Mouse (Mus musculus) ZHBTc4 (cell line): ENCODE measurements around the gene Aknad1.

Source experiments
- DNase-seq: peaks from one replicate; pipeline ENCODE4 v3.0.0-alpha.2; 2011; ENCODE audit warnings: low read depth, low spot score

Aknad1 gene

DNA sequence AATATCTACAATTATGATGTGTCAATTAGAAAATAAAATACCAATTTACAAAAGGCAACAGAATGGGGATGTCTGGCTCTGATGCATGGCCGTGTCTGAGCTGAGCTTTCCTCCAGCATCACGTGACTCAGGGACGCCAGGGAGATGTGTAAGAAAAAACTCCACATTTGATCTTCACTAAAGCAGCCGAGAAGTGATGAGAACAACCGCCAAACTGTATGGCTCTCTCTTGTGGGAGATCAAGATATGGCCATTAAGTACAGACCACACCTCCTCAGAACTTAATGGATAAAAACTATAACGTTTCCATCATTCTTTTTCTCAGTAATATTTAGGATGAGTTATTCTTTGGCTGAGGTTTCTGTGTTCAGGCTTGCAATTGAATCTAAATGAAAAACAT is 11.6 kb downstream of the Aknad1 start:
- DNase-seq, result no peak

DNA sequence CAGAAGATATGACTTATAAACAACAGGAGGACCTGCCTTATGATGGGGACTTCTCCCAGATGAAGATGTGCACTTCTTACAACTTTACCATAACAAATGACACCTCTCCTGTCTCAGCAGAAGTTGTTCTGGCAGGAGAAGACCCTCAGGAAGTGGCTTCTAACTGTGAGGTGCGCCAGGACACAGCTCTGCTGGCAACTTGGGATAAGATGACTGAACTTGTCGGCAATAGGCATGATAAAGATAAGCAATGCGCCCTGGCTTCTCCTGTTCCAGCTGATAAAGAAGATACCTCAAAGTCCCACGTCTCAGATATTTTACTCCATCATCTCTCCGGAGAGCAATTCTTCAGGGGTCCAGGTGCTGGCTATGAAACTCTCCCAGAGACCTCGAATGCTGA is 12.2 kb downstream of the Aknad1 start:
- DNase-seq, result no peak

DNA sequence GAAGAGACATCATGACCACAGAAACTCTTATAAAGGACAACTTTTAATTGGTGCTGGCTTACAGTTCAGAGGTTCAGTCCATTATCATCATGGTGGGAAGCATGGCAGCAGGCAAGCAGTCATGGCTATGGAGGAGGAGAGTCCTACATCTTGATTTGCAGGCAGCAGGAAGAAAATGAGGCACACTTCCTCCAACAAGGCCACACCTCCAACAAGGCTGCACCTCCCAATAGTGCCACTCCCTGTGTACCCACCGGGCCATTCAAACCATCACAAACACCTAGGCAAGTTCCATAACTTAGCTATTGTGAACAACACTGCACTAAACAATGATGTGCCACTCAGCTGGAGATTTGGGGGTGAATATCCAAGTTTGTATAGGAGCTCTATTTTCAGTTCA is 15.1 kb downstream of the Aknad1 start:
- no peak for DNase-seq

DNA sequence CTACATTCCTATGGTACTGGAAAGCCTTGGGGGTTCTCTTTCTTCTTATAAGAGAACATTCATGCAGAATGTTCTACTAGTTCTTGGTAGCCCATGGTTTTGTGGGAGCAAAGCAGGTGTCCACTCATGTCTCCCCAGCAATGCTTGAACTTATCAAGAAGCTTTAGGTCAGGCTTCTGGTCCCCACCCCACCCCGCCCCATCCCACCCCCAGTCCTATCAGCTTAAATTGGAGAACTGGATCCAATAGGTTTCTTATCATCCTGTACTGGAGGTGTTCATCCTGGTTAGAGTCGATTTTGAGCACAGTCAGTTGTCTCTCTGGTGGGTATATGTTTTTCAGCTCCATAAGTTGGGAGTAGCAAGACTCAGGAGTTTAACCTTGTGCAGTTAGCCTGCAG is 16.1 kb downstream of the Aknad1 start:
- no peak for DNase-seq

DNA sequence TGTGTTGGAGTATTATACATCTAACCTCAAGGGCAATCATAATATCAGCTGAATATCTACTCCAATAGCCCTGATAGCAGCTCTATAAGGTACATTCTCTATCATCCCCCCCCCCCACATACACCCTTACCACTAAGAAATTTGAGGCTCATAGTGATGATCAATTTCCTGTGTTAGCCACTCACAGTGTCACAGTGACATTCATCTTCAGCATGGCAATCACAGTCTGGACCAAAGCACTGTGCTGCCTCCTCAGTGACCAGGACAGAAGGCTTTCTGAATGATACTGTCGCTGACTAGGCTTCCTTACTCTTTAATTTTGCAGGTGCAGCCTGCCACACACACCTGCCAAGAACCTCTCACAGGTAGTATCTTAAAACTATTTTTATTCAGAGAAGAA is 16.7 kb downstream of the Aknad1 start:
- no peak for DNase-seq

DNA sequence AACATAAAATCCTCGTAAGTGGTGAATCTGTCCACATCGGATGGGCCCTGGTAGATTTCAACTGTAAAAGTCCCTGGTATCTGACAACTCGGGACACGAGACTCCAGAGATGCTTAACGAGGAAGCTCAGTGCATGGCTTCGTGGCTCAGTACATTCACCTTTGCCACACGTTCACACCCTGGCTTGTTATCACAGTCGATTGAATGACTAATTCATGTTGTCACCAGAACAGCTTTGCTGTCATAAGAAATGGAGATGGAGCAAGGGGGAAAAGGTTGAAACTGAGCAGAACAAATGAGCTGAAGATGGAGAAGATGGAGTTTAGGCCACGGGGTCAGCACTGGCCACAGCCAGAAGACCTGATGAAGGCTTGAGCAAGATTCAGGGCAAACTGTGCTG is 18.1 kb downstream of the Aknad1 start:
- no peak for DNase-seq

DNA sequence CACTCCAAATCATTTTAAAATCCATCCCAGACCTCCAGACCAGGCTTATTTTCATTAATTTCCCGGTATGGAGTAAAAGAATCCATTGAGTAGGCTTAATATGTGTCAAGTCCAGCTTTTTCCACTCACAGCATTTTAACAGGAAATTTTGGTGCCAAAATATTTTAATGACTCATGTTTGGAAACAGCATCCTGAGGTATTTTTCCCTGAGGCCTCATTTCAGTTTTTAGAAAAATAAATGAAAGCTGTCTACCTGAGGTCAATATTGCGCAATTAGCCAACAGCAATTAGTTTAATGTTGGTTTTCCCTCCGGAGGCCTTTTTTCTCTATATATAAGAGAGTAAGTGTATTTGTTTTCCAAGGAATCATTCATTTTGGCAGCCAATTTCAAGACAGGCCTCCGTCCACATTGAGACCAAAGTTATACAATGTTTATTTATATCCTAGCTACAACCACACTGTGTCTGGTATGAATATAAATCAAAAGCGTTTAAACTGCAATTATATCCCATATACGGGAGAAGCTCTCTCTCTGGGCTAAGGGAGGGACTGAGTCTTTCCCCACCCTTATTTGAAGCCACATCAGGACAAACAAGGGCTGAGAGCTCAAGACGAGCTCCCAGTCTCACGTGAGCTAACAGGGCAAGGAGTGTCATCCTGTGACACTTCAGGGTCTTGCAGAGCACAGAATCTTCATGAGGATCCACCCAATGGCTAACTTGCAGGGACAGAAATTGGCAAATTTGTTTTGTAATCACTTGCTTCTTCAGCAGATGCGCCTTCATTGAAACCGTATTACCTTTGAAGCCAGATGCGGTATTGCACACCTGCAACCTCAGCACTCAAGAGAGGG is 20.3 kb downstream of the Aknad1 start:
- DNase-seq, result no peak

DNA sequence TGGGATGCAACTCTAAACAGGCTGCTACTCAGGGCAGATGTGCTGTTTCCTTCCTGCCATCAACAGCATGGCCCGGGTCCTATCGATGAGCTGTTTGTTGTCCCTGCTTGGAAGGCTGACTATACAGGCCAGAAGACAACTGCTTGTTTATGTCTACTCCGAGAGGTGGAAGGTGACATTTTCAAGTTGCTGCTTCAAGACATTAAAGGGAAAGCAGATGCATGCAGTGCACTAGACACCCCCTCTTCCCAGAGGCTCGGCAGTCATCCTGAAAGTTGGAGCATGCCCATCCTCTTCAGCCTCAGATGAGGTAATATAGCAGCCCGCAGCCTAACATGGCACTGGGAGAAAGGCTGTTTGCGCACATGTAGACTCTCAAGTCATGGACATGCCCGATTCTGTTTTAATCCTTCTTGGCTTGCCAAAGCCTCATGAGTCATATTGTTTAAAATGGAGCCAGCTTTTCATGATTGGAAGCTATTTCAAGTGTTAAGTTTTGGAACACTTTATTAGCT is 23.2 kb downstream of the Aknad1 start:
- DNase-seq, result no peak

DNA sequence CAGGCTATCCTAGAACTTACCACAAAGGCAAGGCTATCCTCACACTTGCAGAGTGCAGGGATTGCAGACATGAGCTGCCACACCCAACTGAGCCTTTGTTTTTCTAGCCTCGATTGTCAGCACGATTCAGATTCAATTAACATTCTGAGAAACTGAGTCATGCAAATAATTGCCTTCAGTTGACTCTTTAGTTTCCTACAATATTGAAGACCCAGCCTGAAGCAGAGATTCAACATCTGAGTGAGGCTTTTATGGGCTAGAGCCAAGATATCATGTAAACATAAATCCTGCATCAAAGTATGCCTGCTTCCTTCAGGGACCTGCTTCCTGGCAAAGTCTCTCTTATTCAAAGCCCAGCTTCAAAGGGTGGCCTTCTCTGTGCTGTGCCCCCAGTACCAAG is 24.2 kb downstream of the Aknad1 start:
- no peak for DNase-seq

DNA sequence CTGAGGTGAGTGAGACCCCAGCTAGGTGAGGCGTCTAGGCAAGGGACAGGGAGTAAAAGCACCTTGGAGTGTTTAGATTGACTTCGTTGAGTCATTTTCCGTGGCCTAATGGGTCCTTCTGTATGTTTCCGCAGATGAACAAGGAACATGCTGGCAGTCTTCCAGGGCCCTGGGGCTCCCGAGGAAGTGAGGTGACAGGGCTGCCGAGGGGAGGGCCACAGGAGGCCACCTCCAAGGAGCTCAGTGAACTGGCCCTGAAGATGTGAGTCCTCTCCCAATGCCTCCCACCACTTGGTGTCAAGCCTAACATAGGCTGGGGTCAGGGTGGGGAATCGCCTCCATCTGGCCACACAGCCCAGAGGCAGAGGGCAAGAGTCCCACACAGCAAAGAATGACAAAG is 25.5 kb downstream of the Aknad1 start:
- DNase-seq, result no peak

DNA sequence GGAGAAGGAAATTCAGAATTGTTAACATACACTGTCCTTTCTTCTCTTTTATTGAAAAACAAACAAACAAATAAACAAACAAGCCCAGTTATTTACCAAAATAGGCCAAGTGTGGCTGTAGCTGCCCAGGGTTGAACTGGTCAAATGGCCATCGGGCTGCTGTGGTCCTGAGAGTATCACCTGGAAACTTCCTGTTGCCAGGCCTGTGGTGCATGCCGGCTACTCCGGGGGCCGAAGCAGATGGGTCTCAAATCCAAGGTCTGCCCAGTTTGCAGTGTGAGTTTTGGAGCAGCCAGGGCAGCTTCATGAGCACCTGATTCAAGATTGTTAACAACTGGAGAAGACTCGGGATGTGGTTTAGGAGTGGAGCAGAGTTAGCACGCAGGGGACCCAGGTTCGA is 26.0 kb downstream of the Aknad1 start:
- DNase-seq, result no peak

DNA sequence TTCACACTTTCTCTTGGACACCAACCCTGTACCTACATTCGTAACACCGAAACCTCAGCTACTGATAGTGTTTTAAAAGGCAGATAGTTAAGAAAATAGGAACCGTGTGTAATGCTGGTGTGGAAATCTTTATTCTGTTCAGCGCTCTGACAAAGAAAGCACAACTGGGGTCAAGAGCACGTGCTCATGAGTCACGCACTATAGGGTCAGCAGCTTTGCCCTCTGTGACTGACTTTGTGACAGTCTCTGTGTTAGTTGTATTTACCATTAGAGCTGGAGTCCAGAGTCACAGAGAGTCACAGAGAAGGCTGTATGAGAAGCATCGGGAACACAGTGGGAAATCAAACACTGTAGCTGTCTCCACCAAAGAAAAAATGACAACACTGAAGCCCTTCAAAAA is 27.5 kb downstream of the Aknad1 start:
- DNase-seq, result no peak

DNA sequence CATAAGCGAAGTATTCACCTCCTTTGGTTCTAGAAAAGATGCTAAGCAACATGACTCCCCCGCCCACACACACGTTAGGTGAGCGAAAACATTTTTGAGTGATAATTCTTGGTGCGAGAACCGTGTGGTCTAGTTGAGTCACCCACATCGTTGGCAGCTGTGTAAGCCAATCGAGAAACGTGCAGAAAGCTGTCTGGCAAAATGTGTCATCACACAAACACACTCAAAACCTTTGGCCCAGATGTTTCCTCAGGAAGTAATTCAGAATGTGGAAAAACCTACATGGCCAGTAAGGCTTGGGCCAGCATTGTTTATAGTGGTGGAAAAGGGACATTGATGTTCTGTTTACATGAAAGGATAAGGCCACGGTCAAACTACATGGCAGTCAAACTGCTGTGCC is 28.0 kb downstream of the Aknad1 start:
- no peak for DNase-seq

DNA sequence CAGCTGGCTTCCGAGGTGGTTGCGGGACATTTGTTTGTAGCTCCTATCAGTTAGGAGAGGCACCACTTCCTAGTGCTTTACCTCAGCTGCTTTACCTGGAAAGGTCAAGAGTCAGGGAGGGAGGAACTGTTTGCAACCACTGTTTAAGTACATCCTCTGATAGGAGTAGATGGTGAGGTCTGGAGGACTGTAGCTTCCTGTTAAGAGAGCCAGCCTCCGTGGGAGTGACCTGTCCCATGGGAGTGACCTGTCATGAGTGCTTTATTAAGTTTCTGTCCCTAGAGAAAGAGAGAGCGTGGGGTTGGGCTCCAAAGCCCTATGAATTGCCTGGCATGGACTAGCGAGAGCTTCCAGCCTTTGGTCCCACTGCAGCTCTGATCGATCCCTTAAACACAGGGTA is 30.1 kb downstream of the Aknad1 start:
- DNase-seq, result no peak

DNA sequence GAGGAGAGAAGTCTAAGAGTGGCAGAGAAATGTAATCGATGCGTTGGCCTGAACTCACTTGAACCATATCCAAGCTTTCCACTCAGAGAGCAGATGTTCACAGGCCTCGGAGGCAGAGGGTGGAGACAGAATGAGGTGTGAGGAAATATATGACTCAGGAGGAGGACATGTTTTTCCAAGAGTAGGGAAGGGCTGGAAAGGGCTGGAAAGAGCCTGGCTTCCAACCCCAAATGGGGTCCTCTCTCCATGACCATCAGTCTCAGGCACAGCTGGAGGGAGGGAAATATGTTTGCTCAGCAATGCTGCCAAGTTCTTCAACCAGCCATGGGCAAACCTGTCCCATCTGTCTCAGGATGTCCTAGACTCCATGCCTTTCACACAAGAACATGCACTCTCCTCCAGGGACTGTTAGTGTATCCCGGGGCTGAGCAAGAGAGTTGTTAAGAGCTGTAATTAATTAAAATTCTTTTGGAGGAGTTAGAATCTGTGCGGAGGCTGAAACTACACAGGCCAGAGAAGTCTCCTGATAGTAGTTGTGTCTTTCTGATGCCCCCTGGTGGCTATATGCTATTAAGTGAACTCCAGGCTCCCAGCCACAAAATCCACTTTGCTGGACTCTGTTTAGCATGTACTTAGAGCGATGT is 31.4 kb downstream of the Aknad1 start:
- peak; percentile 81 for DNase-seq

DNA sequence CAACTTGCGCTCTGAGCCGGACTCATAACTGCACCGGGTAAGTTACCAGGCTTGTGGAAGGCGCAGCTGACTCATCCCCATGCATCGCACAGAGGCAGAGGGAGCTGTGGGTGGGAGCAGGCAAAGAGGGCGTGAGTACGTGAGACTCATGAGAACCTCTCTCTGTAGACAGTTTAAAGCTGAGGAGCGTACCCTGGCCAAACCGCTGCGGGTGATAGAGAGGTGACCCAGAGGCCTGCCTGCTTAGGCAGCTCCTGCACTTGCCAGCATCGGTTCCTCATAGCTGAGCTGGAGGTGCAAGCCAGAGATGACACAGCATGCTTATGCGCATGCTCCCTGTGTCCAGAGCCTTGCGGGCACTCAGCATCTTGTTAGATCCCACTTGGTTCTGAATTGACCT is 32.8 kb downstream of the Aknad1 start:
- peak; percentile 23 for DNase-seq

DNA sequence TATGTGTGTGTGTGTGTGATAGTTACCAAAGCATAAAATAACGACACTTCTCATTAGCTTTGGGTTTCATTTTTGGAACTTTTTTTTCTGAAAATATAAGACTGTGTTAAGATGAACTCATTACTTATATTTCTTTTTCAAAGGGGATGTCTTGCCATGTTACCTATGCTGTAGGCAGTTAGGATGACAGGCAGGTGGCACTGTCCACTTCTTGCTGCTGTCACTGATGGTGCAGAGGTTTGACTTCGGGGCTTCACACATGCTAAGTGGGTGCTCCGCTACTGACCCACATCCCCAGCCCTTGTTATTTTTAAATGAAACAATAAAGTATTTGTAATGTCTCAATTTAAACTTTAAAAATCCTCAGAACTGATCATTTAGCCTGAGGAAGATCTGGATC is 33.4 kb downstream of the Aknad1 start:
- no peak for DNase-seq

DNA sequence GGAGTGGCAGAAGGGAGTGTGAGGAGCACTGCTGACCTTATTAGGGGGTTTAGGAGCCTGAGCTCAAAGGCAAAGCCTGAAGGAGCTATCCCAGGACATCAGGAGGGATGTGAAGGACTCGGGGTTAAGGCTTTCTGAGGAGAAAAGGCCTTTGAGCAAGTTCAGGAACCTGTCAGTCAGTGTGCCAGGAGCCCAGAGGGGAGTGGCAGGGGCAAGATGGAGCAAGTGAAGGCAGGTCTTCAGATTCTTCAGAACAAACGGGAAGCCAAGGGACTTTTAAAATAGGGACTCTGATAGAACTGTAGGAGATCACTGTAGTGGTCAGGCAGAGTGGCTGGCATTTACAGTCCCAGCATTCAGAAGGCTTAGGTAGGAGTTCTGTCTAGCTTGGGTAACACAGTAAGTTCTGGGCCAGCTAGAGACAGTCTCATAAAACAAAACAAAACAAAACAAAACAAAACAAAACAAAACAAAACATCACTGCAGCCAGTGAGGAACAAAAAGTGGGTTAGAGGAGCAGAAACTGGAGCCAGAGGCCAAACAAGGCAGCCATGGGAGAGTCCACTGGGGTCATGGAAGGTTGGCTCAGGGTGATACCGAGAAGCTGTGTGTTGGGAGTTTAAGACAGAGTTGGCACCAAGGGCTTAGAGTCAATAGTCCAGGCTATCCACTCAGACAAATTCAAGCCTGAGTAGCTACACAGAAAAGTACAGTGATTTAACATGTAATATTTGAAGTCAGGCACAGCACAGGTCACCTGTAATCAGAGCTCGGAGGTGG is 39.5 kb downstream of the Aknad1 start:
- DNase-seq, result no peak

DNA sequence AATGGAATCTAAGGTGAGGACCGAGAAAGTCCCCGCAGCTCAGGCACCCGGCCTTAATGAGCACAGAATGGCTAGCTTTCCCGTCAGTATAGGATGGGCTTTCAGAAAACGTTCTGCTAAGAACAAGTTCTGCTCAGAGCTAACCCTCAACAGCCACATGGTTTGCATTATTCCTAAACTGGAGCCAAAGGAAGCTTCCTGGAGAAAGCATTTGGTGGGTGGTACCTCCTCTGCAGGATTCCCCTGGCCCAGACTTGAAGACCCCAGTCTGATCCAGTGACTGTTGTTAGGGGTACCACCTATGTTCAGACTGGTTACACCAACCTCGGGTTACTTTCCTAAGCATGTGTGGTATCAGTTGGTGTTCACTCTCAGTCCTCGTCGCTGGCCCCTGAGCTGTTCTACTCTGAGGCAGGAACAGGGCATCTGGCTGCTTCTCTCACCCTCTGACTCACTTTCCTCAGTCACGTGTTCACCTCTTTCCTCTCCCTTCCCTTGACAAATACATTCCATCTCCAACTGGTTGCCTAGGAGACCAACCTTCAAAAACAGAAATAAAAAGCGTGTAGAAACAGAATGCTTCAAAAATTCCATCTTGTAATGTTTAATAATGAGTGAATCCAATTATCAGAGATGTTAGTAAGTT is 41.9 kb downstream of the Aknad1 start:
- DNase-seq, result no peak

DNA sequence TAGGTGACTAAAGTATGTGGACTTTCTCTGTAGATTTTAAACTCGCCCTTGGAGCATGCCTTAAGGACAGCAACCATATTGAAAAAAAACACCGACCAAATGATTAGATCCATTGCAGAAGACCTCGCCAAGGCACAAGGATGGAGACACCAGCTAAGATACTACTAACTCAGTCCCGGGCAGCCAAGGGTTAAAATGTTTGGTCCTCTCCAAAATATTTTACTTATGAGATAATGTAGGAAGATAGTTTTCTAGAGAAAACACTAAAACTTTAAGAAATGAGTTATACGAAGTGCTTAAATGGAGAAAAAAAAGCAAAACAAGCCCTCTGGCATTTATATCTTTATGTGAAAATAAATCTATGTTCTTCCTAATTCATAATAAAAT is 42.4 kb downstream of the Aknad1 start:
- no peak for DNase-seq

DNA sequence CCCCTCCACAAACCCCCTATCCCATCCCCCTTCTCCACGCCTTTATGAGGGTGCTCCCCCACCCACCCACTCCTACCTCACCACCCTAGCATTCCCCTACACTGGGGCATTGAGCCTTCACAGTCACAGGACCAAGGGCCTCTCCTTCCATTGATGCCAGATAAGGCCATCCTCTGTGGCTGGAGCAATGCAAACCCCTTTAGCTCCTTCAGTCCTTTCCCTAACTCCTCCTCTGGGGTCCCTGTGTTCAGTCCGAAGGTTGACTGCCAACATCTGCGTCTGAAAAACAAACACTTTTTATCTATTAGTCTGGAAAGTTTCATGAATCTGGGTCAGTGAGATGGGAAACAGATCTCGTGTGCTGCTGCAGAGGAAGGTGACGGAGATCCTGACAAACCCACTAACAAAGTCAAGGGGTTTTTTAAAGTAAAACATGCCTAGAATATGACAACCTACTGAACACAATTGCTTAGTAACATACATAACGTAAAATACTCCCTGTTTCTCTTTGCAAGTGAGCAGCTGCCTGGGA is 43.0 kb downstream of the Aknad1 start:
- DNase-seq, result no peak

DNA sequence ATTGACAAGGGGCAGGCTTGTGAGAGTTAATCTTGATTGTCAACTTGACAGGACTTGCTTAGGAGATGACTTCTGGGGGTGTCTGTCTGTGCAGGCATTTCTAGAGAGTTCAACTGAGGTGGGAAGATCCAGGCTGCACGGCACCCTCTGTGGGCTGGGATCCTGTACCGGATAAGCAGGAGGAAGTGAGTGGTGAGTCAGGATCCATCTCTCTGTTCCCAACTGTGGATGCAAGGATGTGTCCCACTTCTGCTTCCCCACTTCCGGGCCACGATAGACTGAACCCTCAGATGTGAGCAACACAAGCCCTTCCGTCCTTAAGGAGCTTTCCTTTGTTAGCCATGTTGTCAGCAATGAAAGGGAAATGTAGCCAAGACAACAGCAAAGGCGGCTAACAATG is 47.1 kb downstream of the Aknad1 start:
- DNase-seq, result no peak
